Mouse (Mus musculus): Measurements from ENCODE around the gene Syne1.

The Syne1 gene

DNA sequence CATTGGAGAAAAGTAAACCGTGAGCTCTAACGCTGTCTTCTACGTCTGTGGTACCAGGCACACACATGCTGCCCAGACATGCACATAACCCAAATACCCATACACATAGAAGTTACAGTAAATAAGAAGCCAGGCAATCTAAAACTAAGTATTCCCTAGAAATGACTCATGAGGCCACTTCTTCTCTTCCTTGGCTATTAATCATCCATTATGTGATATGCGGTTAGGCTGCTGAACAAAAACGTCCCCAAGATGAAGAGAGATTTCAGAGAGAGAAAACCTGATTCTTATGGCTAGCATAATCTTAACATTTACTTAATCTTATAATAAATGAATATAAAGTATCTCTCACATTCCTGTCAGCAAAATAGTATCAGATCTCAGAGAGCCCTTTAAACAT is 409.8 kb downstream of the Syne1 start:
- DNase-seq (ENCODE audit: low spot score in 2 of 2), result no peak

DNA sequence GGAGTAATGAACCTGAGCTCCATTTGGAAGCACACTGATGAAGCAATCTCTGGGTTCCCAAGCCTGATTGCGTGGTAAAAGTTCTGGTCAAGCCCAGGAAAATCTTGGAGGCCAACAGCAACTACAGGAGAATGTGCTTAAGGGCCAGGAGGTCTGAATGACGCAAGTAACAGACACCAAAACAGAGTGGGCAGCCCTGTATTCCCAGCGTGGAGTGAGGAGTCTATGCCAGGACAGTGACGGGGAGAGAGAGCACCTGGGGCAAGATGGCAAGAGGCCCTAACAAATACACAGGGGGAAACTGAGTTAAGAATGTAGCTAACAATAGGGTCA is 411.4 kb downstream of the Syne1 start:
- no peak for DNase-seq (ENCODE audit: low spot score in 2 of 2)

DNA sequence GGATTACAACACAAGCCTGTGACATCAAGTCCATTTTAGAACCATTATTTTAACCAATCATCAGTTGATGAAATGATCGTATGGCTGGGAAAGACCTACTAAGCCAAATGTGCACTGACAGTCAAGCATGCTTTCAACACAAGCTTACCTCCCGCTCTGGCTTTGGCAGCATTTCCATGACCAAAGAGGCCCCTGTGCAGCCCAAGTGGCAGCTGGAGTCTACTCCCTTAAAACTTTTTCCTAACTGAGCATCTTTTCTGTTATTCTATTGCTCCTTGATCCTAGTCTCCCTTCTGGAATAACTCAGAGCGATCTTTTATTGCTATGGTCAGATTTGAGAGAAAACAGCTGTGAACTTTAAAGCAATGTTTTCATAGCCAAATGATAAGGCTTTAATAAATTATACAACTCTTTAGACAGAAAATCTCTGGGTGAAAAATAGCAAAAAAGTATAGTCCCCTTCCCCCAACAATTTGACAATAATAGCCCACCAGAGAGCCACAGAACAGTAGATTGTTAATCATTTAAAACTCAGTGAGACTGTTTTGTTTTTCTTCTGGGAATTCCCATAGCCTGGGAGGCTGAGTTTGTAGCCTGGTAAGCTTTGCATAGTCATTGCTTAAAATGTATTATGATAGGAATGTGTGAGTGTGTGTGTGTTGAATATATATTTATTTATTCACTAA is 411.9 kb downstream of the Syne1 start:
- no peak for DNase-seq (ENCODE audit: low spot score in 2 of 2)

DNA sequence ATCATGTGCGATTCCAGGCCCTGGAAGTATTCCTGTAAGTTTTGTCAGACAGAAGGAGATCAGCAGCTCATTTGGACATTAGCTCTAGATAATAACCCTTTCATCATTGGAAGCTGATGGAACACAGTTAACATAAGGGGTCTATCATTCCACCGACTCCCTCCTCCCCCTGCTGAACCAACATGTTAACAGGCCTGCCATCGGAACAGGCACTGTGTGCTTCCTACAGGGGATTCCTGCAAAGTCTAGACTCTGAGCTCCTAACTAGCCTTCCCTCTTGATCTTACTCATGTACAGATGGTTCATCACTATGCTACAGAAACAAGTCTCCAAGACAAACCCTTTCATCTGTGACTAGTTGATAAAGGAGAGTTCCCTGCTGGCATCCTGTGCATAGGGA is 419.2 kb downstream of the Syne1 start:
- DNase-seq (ENCODE audit: low spot score in 2 of 2), result no peak

DNA sequence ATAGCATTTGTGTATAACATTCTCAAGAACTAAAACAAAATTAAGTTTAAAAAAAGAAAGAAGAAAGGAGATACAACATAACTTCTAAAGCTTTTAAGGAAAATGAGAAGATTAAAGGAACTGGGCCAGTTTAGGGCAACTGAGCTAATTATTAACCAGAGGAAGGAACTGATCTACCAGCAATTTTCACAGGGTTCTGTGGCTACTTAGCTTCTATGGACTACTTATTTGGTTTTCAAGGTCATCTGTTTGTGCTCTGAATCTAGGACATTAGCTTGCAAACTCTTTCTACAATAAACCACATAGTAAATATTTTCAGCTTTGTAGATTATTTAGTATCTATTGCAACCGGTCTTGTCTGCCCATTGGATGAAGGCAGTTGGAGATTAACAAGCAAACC is 420.8 kb downstream of the Syne1 start:
- DNase-seq (ENCODE audit: low spot score in 2 of 2), result no peak

DNA sequence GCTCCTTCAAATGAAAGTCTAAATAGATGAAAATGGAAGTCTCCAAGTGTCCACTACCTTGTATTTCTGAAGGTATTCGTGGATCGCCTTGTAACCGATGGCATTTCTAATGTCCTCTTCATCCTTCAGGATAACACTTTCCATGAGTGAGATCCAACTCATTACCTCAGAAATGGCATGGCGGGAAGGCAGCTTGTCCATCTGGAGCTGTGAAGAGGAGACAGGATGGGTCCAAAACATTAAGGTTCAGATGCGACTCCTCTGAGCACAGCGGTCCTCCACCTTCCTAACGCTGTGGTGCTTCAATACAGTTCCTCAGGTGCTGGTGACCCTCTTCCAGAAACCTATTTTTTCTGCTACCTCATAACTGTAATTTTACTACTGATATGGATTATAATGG is 426.5 kb downstream of the Syne1 start:
- no peak for DNase-seq (ENCODE audit: low spot score in 2 of 2)

DNA sequence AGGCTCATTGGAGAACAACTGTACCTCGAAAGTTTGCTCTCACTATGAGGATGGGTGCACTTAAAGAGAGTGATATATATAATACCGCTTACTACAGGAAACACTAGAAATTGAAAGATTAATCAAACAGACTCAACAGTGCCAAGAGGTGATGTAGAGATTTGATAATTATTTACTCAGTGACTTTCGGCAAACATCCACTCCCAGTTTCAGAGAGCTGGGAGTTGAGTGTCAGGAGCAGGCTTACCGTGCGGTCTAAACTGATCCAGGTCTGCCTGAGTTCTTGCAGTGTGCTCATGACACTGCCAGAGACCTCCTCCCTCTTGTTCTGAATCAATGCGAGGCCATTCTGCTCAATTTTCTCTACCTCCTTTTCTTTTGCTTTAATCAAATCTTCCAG is 434.6 kb downstream of the Syne1 start:
- no peak for DNase-seq (ENCODE audit: low spot score in 2 of 2)

DNA sequence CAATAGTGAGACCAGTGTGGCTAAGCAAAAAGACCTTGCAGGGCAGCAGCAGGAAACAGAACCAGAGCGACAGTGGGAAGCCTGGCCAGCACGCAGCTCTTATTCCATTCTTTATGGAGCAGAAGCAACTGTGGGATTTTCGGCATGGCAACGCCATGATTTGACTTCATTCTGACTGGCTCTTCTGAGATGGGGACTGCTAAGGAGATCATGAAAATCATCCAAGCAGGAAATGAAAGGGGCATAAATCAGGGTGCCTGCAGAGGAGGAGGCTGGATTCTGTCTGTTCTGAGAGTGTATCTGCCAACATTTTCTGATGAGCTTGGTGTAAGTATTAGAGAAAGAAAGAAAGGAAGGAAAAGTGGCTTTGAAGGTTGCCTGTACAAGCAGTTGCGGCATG is 435.1 kb downstream of the Syne1 start:
- no peak for DNase-seq (ENCODE audit: low spot score in 2 of 2)

DNA sequence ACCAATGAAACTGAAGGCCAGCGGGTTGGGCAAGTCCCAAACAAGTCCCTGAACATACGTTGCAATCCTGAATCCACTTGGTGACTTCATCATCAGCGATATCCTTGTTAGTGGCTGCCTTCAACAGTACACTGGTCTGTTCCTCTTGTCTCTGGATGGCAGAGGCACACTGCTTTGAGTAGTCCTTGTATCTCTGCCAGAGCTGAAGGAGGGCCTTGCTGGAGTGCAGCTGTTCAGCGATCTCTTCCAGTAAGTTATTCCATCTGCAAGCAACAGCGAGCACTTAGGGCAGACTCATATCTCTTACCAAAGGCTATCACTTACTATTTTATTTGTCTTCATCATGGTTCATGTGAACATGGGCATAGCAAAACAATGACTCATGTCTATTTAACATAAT is 440.5 kb downstream of the Syne1 start:
- no peak for DNase-seq (ENCODE audit: low spot score in 2 of 2)

DNA sequence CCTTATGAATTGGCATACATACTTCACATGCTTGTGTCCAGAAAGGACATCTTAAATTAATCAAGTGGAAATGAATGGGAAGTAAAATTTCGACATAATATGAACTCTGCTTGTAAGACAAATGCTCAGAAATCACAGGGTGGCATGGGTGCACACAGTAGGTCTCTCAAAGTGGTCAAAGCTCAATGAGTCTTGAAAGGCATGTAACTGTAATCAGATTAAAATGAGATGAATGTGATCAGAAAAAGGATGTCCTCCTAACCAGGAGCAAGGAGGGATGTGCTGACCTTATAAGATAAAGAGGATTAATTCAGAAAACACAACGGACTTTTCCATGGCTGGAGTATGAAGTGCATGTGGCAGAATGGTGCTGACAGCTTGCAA is 453.5 kb downstream of the Syne1 start:
- no peak for DNase-seq (ENCODE audit: low spot score in 2 of 2)

DNA sequence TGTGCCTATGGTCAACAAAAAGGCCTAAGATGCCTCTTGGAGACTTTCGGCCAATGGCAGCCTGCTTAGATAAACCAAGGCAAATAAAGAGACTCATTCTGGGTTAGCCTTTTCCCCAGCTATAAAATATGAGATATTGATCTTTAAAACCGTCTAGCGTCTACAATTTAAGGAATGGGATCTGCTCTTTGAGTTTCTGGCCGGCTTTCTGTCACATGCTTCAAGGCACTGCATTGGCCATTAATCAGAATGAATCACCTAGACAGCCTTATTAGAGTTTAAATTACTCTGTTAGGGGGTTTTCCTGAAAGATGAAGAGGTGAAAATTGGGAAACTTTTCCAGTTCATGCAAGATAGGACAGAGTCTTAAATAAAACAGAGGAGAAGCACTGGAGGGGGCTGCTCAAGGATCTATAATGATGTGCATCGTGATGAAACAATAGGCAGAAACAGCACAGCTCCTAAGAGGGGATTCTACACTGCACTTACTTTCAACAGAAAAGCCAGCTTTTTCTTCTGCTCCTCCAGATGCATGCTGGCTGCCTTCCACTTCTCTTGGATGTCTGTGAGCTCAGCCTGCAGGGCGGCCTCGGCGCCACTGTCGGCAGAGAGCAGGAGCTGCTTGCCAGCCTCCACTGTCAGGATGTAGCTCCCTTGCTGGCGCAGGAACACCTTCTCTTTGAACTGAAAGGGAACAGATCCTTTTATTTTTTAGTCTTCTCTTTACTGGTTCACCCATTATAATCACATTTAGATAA is 454.1 kb downstream of the Syne1 start:
- peak; percentile 47 to 69 for DNase-seq (ENCODE audit: low spot score in 2 of 2)

DNA sequence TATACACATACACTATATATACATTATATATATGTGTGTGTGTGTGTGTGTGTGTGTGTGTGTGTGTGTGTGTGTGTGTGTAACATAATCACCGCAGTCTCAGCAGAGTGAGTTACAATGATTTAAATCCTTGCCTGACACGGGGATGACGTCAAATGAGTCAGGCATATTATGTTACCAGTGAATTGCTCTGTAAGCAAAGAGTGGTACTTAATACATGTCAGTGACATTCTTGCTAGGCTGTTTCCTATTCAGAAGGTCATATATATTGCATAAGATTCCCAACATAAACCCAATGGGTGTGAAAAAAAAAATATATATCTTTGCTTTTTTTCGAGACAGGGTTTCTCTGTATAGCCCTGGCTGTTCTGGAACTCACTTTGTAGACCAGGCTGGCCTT is 462.1 kb downstream of the Syne1 start:
- DNase-seq (ENCODE audit: low spot score in 2 of 2), result no peak

DNA sequence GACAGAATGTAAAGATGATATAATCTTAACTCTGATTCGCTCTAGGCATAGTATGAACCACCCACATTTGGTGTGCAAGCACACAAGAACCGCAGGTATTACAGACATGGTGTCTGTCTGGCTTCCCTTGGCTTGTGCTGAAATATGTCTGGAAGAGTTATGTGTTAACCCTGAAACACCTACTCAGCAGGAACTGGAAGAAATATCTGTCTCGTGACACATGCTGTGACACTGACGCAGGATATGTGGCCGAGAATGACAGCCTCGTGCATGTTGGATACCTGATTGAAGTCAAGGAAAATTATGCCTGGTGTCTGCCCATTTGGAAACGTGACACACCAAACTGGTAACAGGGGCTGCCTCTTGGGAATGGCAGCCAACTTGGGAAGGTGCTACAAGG is 463.9 kb downstream of the Syne1 start:
- DNase-seq (ENCODE audit: low spot score in 2 of 2), result no peak

DNA sequence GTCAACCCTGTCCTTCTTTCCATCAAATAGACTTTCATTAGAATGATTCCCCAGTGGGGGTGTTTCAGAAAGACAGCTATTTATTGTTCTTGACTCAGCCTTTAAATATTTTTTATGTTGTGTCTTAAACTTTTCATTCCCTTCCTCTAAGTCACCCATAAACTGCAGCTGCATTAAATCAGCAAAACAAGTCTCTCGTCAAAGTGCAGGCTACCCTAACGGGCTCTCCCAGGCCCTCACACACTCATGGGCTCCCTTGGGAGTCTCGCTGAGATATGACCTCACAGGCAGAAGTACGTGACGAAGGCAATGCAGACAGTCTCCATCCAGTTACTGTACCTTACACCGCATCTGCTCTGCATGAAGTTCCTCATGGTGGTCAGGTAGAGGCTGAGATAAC is 465.0 kb downstream of the Syne1 start:
- DNase-seq (ENCODE audit: low spot score in 2 of 2), result no peak

DNA sequence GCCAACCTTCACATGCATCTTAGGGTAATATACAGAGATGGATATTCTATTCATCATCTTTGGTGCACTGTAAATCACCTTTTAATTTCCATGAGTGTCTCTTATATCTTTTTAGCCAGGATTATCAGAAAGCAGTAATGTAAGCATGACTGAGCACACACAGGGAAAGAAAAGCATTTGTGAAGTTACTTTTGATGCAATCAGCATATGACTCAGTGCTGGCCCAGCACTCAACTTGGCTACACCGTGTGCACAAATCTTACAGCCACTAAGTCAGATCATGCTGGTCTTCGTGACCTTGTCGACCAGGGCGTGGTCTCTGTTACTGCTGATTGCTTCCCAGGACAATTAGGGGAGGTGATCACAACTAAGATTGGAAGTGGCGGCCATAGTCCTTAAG is 465.5 kb downstream of the Syne1 start:
- no peak for DNase-seq (ENCODE audit: low spot score in 2 of 2)

DNA sequence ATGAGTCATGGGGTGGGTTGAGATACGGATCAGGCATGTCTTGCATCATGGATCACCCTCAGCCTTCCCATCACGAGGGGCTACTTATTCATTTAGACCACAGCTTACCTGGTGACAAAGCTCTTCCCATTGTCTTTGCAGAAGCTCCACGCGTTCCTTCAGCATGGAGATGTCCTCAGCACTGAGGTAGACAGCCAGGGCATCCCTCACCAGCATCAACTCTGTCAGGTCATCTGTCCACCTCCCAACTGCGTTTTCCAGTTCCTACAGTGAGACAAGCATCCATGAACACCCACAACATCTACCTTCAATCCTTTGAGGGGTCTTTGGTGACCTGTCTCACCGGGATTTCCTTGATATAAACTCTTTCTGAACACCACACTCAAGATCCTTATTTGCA is 467.6 kb downstream of the Syne1 start:
- DNase-seq (ENCODE audit: low spot score in 2 of 2), result no peak

DNA sequence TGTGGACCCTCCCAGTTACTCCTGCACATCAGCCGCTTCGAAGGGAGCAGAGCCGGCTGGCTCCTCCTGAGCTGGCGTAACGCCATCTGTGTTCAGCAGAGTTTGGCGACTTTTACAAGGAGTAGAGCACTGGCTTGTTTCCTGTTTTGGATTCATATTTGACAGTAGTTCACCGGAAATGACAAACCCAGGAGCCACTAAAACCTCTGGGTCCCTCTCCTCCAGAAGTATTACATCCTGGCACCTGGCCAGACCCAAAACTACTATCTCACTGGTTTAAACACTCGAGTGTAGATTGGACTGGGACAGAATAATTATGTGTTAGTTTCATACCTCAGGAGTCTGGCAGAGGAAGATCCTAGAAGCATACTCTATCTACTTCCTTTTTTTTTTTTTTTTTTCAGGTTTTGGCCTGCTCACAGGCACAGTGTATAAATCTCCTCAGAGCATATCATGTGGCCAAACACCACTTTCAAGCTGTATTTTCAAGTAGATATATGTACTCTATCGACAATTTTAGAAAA is 471.3 kb downstream of the Syne1 start:
- peak; percentile 38 to 72 for DNase-seq (ENCODE audit: low spot score in 2 of 2)

DNA sequence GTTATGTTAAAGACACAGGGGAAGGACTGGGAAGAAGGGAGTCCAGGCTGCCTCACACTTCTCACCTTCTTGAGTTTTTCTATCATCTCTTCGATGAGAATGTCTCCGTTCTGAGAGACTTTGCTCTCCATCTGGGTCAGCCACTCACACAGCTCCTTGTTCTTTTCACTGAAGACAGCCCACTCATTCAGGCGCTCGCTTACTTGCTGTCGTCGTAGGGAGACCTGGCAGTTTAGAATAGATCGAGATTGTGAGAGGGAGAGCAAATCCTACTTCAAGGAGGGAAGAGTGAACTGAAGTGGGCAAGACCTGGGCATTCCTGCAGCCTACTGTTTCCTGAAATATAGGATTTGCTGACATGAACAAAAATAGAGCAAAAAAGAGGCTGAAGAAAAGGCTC is 475.6 kb downstream of the Syne1 start:
- no peak for DNase-seq (ENCODE audit: low spot score in 2 of 2)

DNA sequence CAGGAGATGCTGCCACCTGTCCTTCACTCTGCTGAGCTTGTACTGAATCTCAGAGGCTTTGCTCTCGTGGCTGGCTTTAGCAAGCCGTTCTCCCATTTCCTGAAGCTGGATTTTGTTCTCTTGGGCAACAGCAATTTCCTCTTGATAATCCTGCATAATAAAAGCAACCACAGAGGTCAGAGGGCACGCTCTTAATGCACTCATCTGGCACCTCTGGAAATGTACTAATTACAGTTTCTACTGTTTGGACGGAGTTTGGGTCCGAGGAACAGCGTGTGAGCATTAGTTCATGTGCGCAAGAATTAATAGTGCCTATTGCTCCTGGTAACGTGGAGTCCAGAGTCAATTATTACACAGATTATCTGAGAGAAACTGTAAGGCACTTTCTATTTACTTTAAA is 479.2 kb downstream of the Syne1 start:
- no peak for DNase-seq (ENCODE audit: low spot score in 2 of 2)

DNA sequence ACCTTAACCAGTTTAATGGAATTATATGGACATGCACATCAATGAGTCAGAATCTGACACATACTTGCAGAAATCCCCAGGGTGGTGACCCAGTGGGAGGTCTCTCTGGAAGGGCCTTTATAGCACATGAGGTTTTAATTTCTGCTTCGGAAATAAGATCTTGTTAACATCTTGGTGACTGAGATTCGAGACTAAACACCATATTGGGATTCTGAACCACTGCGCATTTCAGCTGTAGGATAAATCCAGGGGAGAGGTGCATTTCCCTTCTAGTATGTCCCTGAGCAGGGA is 480.4 kb downstream of the Syne1 start:
- no peak for DNase-seq (ENCODE audit: low spot score in 2 of 2)

DNA sequence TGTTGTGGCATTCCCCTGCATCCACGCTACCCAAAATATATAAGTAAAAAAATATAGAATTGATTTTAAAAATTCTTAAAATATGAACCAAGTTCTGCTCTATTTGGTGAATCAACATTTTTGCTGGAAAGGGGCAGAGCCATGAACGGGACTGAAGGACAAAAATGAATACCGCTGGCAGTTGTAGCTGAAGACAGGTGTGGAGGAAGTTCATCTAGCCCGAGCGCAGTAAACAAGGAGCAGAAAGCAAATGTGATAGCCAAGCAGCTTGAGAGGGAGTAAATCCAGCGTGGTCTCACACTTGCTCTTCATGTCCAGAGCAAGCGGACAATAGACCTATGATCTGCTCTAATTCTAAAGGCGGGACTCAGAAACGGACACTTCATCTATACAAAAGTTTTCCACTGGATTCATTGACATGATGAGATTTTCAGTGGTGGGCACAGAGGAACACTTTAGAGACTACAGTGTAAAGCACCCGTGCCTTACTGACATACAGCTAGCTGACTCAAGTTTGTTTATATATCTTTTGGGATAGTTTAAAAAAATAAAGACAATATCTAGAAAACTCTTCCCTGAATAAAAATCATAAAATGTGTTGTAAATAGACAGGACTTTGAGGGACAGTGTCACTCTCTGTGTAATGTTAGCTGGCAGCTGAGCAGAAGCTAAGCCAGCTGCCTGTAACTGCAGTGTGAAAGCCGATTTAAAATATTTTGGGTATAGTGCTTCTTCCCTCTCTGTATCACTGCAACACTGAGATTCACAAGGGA is 480.9 kb downstream of the Syne1 start:
- DNase-seq (ENCODE audit: low spot score in 2 of 2), result no peak

DNA sequence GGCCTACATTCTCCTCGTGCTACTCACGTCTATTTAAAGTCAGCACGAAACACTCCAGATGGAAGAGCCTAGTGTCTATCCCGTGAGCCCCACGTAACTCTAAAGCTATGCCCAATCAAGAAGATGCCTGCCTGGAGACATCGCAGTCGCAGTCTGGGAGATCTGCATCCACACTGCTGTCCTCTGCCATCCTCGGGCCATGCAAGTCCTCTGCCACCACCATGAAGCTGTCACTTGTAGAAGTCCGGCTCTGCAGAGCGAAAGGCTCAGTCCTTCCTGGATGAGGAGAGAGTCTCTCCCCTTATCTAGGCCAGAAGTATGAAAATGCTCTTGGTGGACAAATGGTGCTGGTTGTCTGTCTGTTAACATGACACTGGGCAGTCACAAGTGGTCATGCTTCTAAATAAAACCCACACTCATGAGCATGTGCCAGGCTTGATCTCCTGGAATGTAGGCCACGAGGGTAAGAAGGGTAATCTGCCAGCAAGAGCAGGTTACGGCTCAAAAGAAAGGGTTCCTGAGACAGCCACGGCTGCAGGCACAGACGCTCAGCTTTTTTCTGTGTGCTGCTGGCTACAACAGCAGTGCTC is 482.5 kb downstream of the Syne1 start, which contains the start of gene Gm10097:
Gene Gm10097, plus strand, starts transcription at position 517 of the 590 bp plus-strand sequence.
- no peak for DNase-seq (ENCODE audit: low spot score in 2 of 2)

DNA sequence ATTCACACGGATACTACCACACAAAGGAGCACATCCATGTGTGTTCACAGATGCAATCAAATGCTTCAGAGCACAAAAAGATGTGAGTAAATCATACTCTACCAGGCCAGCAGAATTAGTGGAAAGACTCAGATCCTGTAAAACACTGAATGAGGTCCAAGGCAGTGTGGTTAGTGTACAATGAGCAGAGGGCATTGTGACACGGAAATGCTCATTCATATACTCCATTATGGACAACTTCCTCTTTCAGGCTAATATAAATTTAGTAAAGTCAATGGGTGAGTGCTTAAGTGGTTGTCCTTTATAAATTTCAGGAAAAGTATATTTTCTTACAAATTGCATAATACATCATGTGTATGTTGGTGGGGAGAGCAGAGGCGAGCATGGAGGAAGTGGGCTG is 484.2 kb downstream of the Syne1 start:
- no peak for DNase-seq (ENCODE audit: low spot score in 2 of 2)

Measured in urinary bladder, postnatal 4 days (tissue).